Mouse (Mus musculus) hindbrain, embryonic 14.5 days (tissue): ENCODE results near the gene Ltn1. TPM values are rescaled to one million over a fixed set of nuclear protein-coding genes. Genes with fewer than 3 reads are reported as not detected.

Source experiments
- ATAC-seq: fragments of 200-750 bp; cut with Nextera tagmentation; 2 replicates; pipeline ENCODE4 v1.8.0; 2017; ENCODE audit warnings: moderate number of reproducible peaks, mild to moderate bottlenecking, moderate TSS enrichment, moderate library complexity; ENCODE audit not compliant: low FRiP score
- DNase-seq: peaks from one replicate; pipeline ENCODE4 v3.0.0-alpha.2; 2015; ENCODE audit warnings: low spot score
- H3K27ac ChIP-seq: fragments of 300-500 bp; sonication (generic); 2 replicates; pipeline ENCODE4 v1.5.1; 2014; ENCODE audit warnings: mild to moderate bottlenecking, moderate library complexity
- H3K27me3 ChIP-seq: fragments of 300-500 bp; sonication (generic); 2 replicates; pipeline ENCODE4 v1.6.1; 2014; ENCODE audit warnings: mild to moderate bottlenecking, low read length, mixed read lengths; ENCODE audit not compliant: control insufficient read depth, insufficient read depth
- H3K36me3 ChIP-seq: fragments of 300-500 bp; sonication (generic); replicated peaks from 2 replicates; pipeline ENCODE4 v1.6.1; 2014; ENCODE audit not compliant: control insufficient read depth, insufficient read depth
- H3K4me1 ChIP-seq: fragments of 300-500 bp; sonication (generic); replicated peaks from 2 replicates; pipeline ENCODE4 v1.6.1; 2014; ENCODE audit warnings: antibody characterized with exemption, low read length, mixed read lengths; ENCODE audit not compliant: control insufficient read depth, insufficient read depth
- H3K4me2 ChIP-seq: fragments of 300-500 bp; sonication (generic); replicated peaks from 2 replicates; pipeline ENCODE4 v1.6.1; 2014; ENCODE audit warnings: mild to moderate bottlenecking, moderate library complexity
- H3K4me3 ChIP-seq: fragments of 300-500 bp; sonication (generic); replicated peaks from 2 replicates; pipeline ENCODE4 v1.5.1; 2014; ENCODE audit warnings: mild to moderate bottlenecking, low read length
- H3K9ac ChIP-seq: fragments of 300-500 bp; sonication (generic); 2 replicates; pipeline ENCODE4 v1.6.1; 2014
- H3K9me3 ChIP-seq: fragments of 300-500 bp; sonication (generic); 2 replicates; pipeline ENCODE4 v1.6.1; 2016; ENCODE audit warnings: low read length; ENCODE audit not compliant: control insufficient read depth
- WGBS: fragments of 180-500 bp; shearing (Covaris S2); extraction: QIAGEN DNeasy Blood & Tissue Kit; methylation state at CpG from one replicate; pipeline ENCODE4 v1.1.7; 2014; 5-methylcytosine and 5-hydroxymethylcytosine counted together
- polyA plus RNA-seq: library from polyadenylated mRNA; unstranded; fragments of >200 nt; fragmentation: Nextera tagmentation; extraction: Ambion mirVana; gene quantifications from 2 replicates; pipeline ENCODE4 v1.2.1, GENCODE M21; 2014

Gene Ltn1
- polyA plus RNA-seq, 1 experiment from 2014 or later = 30.5 TPM

- no peak overlapping the region for H3K27ac ChIP-seq
Observed at GRCm38 (mm10) chr16:87427516-87427915, 4.9 kb downstream of the Ltn1 start.

GRCm38 (mm10) chr16:87420662-87421061 is 11.8 kb downstream of the Ltn1 start:
- H3K9ac ChIP-seq = no peak overlapping the region
- peaks cover 98% of the 10 kb centered on the region for H3K36me3 ChIP-seq
- H3K4me3 ChIP-seq = no peak overlapping the region
- DNase-seq (no peak), ATAC-seq (no peak)
- no peak overlapping the region for H3K4me2 ChIP-seq
- H3K4me1 ChIP-seq = no peaks in the 10 kb centered on the region
- H3K9me3 ChIP-seq = peaks cover 15% of the 10 kb centered on the region
- H3K27me3 ChIP-seq = no peaks in the 10 kb centered on the region
- no peak overlapping the region for H3K27ac ChIP-seq
- WGBS = 95% methylated on average over 8 of the region's 8 CpGs

More at GRCm38 (mm10) chr16:87427516-87427915, 4.9 kb downstream of the Ltn1 start:
- 94% methylated on average over 8 of the region's 8 CpGs for WGBS
- Histone ChIP-seq H3K9me3 (no peaks in the 10 kb centered on the region), H3K4me3 (no peak overlapping the region), H3K27me3 (no peaks in the 10 kb centered on the region), H3K36me3 (peaks cover 46% of the 10 kb centered on the region), H3K4me1 (peaks cover 10% of the 10 kb centered on the region; the same call in 1 of the 2 replicates), H3K4me2 (no peak overlapping the region), H3K9ac (no peak overlapping the region)
- DNase-seq (no peak), ATAC-seq (no peak)

- Histone ChIP-seq H3K36me3 (peaks cover 95% of the 10 kb centered on the region), H3K4me1 (no peaks in the 10 kb centered on the region), H3K4me3 (no peak overlapping the region), H3K4me2 (no peak overlapping the region), H3K9ac (no peak overlapping the region), H3K9me3 (no peaks in the 10 kb centered on the region), H3K27ac (no peak overlapping the region), H3K27me3 (no peaks in the 10 kb centered on the region)
- WGBS = 85% methylated on average over 3 of the region's 3 CpGs
- DNase-seq (no peak), ATAC-seq (no peak)
Observed at GRCm38 (mm10) chr16:87405001-87405400, 27.4 kb downstream of the Ltn1 start.

GRCm38 (mm10) chr16:87393813-87394548 is 38.4 kb downstream of the Ltn1 start:
- H3K27ac ChIP-seq = no peak overlapping the region
- ATAC-seq = peak; percentile 73

GRCm38 (mm10) chr16:87387444-87387977 is 44.9 kb downstream of the Ltn1 start:
- ATAC-seq (no peak), DNase-seq (no peak)
- H3K9ac ChIP-seq = no peak overlapping the region
- 97% methylated on average over 3 of the region's 3 CpGs for WGBS
- no peak overlapping the region for H3K4me3 ChIP-seq
- H3K27ac ChIP-seq = no peak overlapping the region
- no peaks in the 10 kb centered on the region for H3K4me1 ChIP-seq
- peaks cover 60% of the 10 kb centered on the region for H3K36me3 ChIP-seq
- H3K27me3 ChIP-seq = no peaks in the 10 kb centered on the region
- no peaks in the 10 kb centered on the region for H3K9me3 ChIP-seq
- H3K4me2 ChIP-seq = no peak overlapping the region

More at GRCm38 (mm10) chr16:87393813-87394548, 38.4 kb downstream of the Ltn1 start:
- H3K4me2 ChIP-seq = no peak overlapping the region
- H3K36me3 ChIP-seq = peaks cover 63% of the 10 kb centered on the region
- no peaks in the 10 kb centered on the region for H3K27me3 ChIP-seq
- DNase-seq = peak; percentile 79
- no peaks in the 10 kb centered on the region for H3K4me1 ChIP-seq
- no peak overlapping the region for H3K9ac ChIP-seq
- H3K9me3 ChIP-seq = no peaks in the 10 kb centered on the region
- H3K4me3 ChIP-seq = no peak overlapping the region
- 51% methylated on average over 16 of the region's 16 CpGs for WGBS

- no peak for ATAC-seq
- Histone ChIP-seq H3K4me3 (no peak overlapping the region), H3K4me1 (no peaks in the 10 kb centered on the region), H3K9ac (no peak overlapping the region), H3K27me3 (no peaks in the 10 kb centered on the region), H3K9me3 (no peaks in the 10 kb centered on the region), H3K4me2 (no peak overlapping the region), H3K36me3 (peaks cover 86% of the 10 kb centered on the region), H3K27ac (no peak overlapping the region)
- DNase-seq = no peak
- WGBS = 89% methylated on average over 2 of the region's 2 CpGs
Observed at GRCm38 (mm10) chr16:87384366-87384765, 48.0 kb downstream of the Ltn1 start.

- WGBS = 95% methylated on average over 2 of the region's 2 CpGs
- H3K27me3 ChIP-seq = no peaks in the 10 kb centered on the region
- no peak overlapping the region for H3K27ac ChIP-seq
- no peaks in the 10 kb centered on the region for H3K9me3 ChIP-seq
- no peak for DNase-seq
- no peak overlapping the region for H3K4me3 ChIP-seq
- no peak overlapping the region for H3K9ac ChIP-seq
- H3K4me1 ChIP-seq = no peaks in the 10 kb centered on the region
- ATAC-seq = no peak
- no peak overlapping the region for H3K4me2 ChIP-seq
- H3K36me3 ChIP-seq = peaks cover 81% of the 10 kb centered on the region
Observed at GRCm38 (mm10) chr16:87382996-87383395, 49.4 kb downstream of the Ltn1 start.

- H3K4me2 ChIP-seq = no peak overlapping the region
- no peak overlapping the region for H3K9ac ChIP-seq
- ATAC-seq (no peak), DNase-seq (no peak)
- H3K4me3 ChIP-seq = no peak overlapping the region
- H3K4me1 ChIP-seq = no peaks in the 10 kb centered on the region
- 96% methylated on average over 6 of the region's 6 CpGs for WGBS
- no peak overlapping the region for H3K27ac ChIP-seq
- peaks cover 56% of the 10 kb centered on the region for H3K36me3 ChIP-seq
- no peaks in the 10 kb centered on the region for H3K9me3 ChIP-seq
- H3K27me3 ChIP-seq = no peaks in the 10 kb centered on the region
Observed at GRCm38 (mm10) chr16:87366445-87366844, 66.0 kb downstream of the Ltn1 start.

GRCm38 (mm10) chr16:87366035-87366434 is 66.4 kb downstream of the Ltn1 start:
- 79% methylated on average over 10 of the region's 10 CpGs for WGBS
- H3K27me3 ChIP-seq = no peaks in the 10 kb centered on the region

More at GRCm38 (mm10) chr16:87366035-87366434, 66.4 kb downstream of the Ltn1 start:
- Histone ChIP-seq H3K27ac (no peak overlapping the region), H3K4me3 (no peak overlapping the region), H3K4me1 (no peaks in the 10 kb centered on the region), H3K9ac (no peak overlapping the region), H3K9me3 (no peaks in the 10 kb centered on the region), H3K36me3 (peaks cover 56% of the 10 kb centered on the region), H3K4me2 (no peak overlapping the region)
- DNase-seq = no peak
- no peak for ATAC-seq
